Mouse (Mus musculus): ENCODE measurements around the gene Ttc36. TPM values are rescaled to one million over a fixed set of nuclear protein-coding genes. Genes with fewer than 3 reads are reported as not detected.

The Ttc36 gene
- polyA plus RNA-seq, 1 experiment from 2014 or later = 515 TPM

DNA sequence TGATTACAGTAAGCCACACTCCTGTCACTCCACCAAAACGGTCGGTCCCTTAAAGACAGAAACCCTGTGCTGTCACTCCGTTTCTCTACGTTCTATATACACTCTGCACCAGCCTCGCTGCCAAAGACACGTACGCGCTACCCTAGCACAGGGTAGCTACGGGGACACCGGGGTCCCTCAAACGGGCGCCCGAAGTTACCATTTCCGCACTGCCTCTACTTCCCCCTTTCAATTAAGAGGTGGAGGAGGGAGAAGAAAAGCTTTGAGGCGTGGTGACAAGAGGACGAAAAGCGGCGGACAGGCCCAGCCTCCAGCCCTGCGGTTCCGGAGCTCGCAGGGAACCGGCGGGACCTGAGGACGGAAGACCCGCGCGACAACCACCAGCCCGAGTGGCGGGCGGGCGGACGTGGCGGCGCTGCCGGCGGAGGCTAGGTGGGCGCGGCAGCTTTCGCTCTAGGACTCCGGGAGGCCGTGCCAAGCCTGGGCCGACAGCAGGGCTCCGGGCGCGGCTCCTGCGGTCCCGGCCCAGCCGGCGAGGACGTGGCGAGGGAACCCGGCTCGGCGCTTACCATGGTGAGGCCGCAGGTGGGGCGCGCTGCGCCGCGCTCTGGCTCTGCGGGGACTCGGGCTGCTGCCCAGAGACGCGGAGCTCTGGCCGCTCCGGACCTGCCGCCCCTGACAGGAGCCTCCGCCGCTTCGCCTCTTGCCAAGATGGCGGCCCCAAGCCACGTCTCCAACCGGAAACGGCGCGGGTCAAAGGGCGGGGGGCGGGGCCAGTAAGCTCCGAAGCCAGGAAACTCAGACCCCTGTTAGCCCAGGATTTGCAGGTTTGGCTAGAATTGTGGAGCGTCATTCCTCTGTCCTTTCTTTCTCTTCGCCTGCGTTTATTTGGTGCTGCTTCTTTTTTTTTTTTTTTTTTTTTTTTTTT, 35.5 kb downstream of the Ttc36 start, which contains the start of the genes Arcn1 and Ift46:
TSS of gene Arcn1 (minus strand) at position 745 of the 928 bp plus-strand sequence.
TSS of gene Ift46 (plus strand) at position 808 of the 928 bp plus-strand sequence.
- H3K4me2 ChIP-seq (ENCODE audit: low read length) = peak within 1 kb of the TSS; percentile 77
- peaks cover 4% of the 10 kb centered on the region for H3K4me1 ChIP-seq (replicated peaks; ENCODE audit: insufficient read depth, low read length)
- peak within 1 kb of the TSS; percentile 96 for H3K4me3 ChIP-seq (replicated peaks; ENCODE audit: low read depth, low read length)
- ATAC-seq (replicated peaks; ENCODE audit: low FRiP score, low read depth) (peak; percentile 90), DNase-seq (ENCODE audit: low spot score) (peak; percentile 93)
- no peaks in the 10 kb centered on the region for H3K27me3 ChIP-seq (ENCODE audit: insufficient read depth, low read length)
- H3K9ac ChIP-seq (ENCODE audit: low read depth, low read length) = peak within 1 kb of the TSS; percentile 99
- TF ChIP-seq CTCF (IDR thresholded peaks at IDR 0.05; ENCODE audit: low read depth) = 0 out of 2 replicates have a peak, but pooled peaks have one; percentile 16
- no peaks in the 10 kb centered on the region for H3K9me3 ChIP-seq (replicated peaks; ENCODE audit: low read length)
- under 1% methylated on average over 79 of the region's 82 CpGs for WGBS
- peak within 1 kb of the TSS; percentile 99 for H3K27ac ChIP-seq
- H3K36me3 ChIP-seq (ENCODE audit: insufficient read depth, low read length) = no peaks in the 10 kb centered on the region

DNA sequence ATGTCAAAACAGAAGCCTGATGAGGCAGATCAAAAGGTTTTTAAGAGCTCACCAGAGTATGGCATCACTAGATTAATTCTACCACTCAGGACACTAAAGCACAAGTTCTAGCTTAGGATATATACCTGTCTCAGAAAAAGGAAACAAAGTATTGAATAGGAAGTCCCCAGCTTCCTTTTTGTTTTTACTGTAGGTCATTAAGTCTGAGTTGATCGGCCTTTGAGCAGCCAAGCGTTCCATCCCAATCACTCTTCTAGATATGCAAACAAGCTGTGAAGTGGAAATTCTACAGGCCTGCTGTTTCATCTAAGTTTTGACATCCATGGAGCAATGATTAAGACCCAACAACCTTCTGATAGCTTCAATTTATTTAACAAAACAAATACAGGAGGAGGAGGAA, 42.0 kb downstream of the Ttc36 start:
- no peak overlapping the region for H3K4me2 ChIP-seq (ENCODE audit: low read length)
- peaks cover 13% of the 10 kb centered on the region for H3K36me3 ChIP-seq (ENCODE audit: insufficient read depth, low read length)
- no peak overlapping the region for H3K9ac ChIP-seq (ENCODE audit: low read depth, low read length)
- no peaks in the 10 kb centered on the region for H3K27me3 ChIP-seq (ENCODE audit: insufficient read depth, low read length)
- ATAC-seq (replicated peaks; ENCODE audit: low FRiP score, low read depth) = no peak
- TF ChIP-seq CTCF (IDR thresholded peaks at IDR 0.05; ENCODE audit: low read depth) = no peak
- DNase-seq (ENCODE audit: low spot score) = no peak
- H3K4me3 ChIP-seq (replicated peaks; ENCODE audit: low read depth, low read length) = no peak overlapping the region
- peaks cover 4% of the 10 kb centered on the region; the same call in 1 of the 2 replicates for H3K4me1 ChIP-seq (replicated peaks; ENCODE audit: insufficient read depth, low read length)
- H3K9me3 ChIP-seq (replicated peaks; ENCODE audit: low read length) = no peaks in the 10 kb centered on the region
- no peak overlapping the region for H3K27ac ChIP-seq
- 32% methylated on average over 2 of the region's 2 CpGs for WGBS

Other genes starting within 250 kb of the Ttc36 start
- 0.05 TPM in 1 of 2 replicates, not detected in the other for gene Cxcr5, start 241.2 kb downstream of the Ttc36 start, polyA plus RNA-seq (2015; fragmentation: Nextera tagmentation; extraction: Ambion mirVana)
- 13.8 and 14.9 TPM in 2 replicates for gene Ddx6, start 198.2 kb downstream of the Ttc36 start, polyA plus RNA-seq (2015; fragmentation: Nextera tagmentation; extraction: Ambion mirVana)
- gene Treh, start 129.8 kb downstream of the Ttc36 start, polyA plus RNA-seq (2015; fragmentation: Nextera tagmentation; extraction: Ambion mirVana) = 1.5 and 2.2 TPM in 2 replicates
- gene Phldb1, start 67.9 kb downstream of the Ttc36 start, polyA plus RNA-seq (2015; fragmentation: Nextera tagmentation; extraction: Ambion mirVana) = 24.2 and 24.4 TPM in 2 replicates
- 135 and 149 TPM in 2 replicates for gene Arcn1, start 35.2 kb downstream of the Ttc36 start, polyA plus RNA-seq (2015; fragmentation: Nextera tagmentation; extraction: Ambion mirVana)
- 98.3 and 109 TPM in 2 replicates for gene Ift46, start 35.2 kb downstream of the Ttc36 start, polyA plus RNA-seq (2015; fragmentation: Nextera tagmentation; extraction: Ambion mirVana)
- gene Tmem25, start 3.8 kb downstream of the Ttc36 start, polyA plus RNA-seq (2015; fragmentation: Nextera tagmentation; extraction: Ambion mirVana) = 36.0 and 38.0 TPM in 2 replicates
- gene Kmt2a, start 78.2 kb upstream of the Ttc36 start, polyA plus RNA-seq (2015; fragmentation: Nextera tagmentation; extraction: Ambion mirVana) = 6.6 and 9.5 TPM in 2 replicates
- gene Atp5l, start 117.7 kb upstream of the Ttc36 start, polyA plus RNA-seq (2015; fragmentation: Nextera tagmentation; extraction: Ambion mirVana) = 1,237 and 1,429 TPM in 2 replicates
- gene Ube4a, start 162.5 kb upstream of the Ttc36 start, polyA plus RNA-seq (2015; fragmentation: Nextera tagmentation; extraction: Ambion mirVana) = 18.6 and 22.1 TPM in 2 replicates
- 0.26 TPM in 1 of 2 replicates, not detected in the other for gene Cd3g, start 177.4 kb upstream of the Ttc36 start, polyA plus RNA-seq (2015; fragmentation: Nextera tagmentation; extraction: Ambion mirVana)
- 0.08 and 0.37 TPM in 2 replicates for gene Cd3d, start 178.7 kb upstream of the Ttc36 start, polyA plus RNA-seq (2015; fragmentation: Nextera tagmentation; extraction: Ambion mirVana)
- gene Cd3e, start 206.6 kb upstream of the Ttc36 start, polyA plus RNA-seq (2015; fragmentation: Nextera tagmentation; extraction: Ambion mirVana) = 0.08 TPM in 1 of 2 replicates, not detected in the other
- gene Mpzl2, start 236.7 kb upstream of the Ttc36 start, polyA plus RNA-seq (2015; fragmentation: Nextera tagmentation; extraction: Ambion mirVana) = 21.8 and 23.1 TPM in 2 replicates